Mouse (Mus musculus) forebrain, postnatal 0 days (tissue): ENCODE measurements around the gene Neurod2. TPM values are rescaled to one million over a fixed set of nuclear protein-coding genes. Genes with fewer than 3 reads are reported as not detected.

Source experiments
- ATAC-seq: fragments of 200-750 bp; cut with Nextera tagmentation; 2 replicates; pipeline ENCODE4 v1.8.0; 2017; ENCODE audit warnings: mild to moderate bottlenecking, moderate library complexity
- DNase-seq: peaks from one replicate; pipeline ENCODE4 v3.0.0-alpha.2; 2015
- H3K27ac ChIP-seq: fragments of 300-500 bp; sonication (generic); 2 replicates; pipeline ENCODE4 v1.5.1; 2014; ENCODE audit warnings: low read depth, mild to moderate bottlenecking, antibody characterized with exemption, low read length, moderate library complexity, mixed read lengths
- H3K27me3 ChIP-seq: fragments of 300-500 bp; sonication (generic); 2 replicates; pipeline ENCODE4 v1.6.1; 2014; ENCODE audit warnings: mild to moderate bottlenecking, low read length, mixed read lengths; ENCODE audit not compliant: insufficient read depth
- H3K36me3 ChIP-seq: fragments of 300-500 bp; sonication (generic); 2 replicates; pipeline ENCODE4 v1.6.1; 2014; ENCODE audit warnings: mild to moderate bottlenecking, moderate library complexity; ENCODE audit not compliant: insufficient read depth
- H3K4me1 ChIP-seq: fragments of 300-500 bp; sonication (generic); 2 replicates; pipeline ENCODE4 v1.6.1; 2014; ENCODE audit warnings: antibody characterized with exemption; ENCODE audit not compliant: insufficient read depth
- H3K4me2 ChIP-seq: fragments of 300-500 bp; sonication (generic); 2 replicates; pipeline ENCODE4 v1.6.1; 2014; ENCODE audit warnings: low read depth, mild to moderate bottlenecking, moderate library complexity
- H3K4me3 ChIP-seq: fragments of 300-500 bp; sonication (generic); 2 replicates; pipeline ENCODE4 v1.5.1; 2014; ENCODE audit warnings: low read depth, low read length, mixed read lengths
- H3K9ac ChIP-seq: fragments of 300-500 bp; sonication (generic); 2 replicates; pipeline ENCODE4 v1.6.1; 2014; ENCODE audit warnings: mild to moderate bottlenecking
- H3K9me3 ChIP-seq: fragments of 300-500 bp; sonication (generic); 2 replicates; pipeline ENCODE4 v1.6.1; 2016; ENCODE audit warnings: low read length
- CTCF ChIP-seq: sonication (generic); IDR thresholded peaks from 2 replicates; pipeline ENCODE4 v1.5.1; 2016; ENCODE audit warnings: antibody characterized with exemption, control low read depth, low read depth
- WGBS: fragments of 180-500 bp; shearing (Covaris S2); extraction: QIAGEN DNeasy Blood & Tissue Kit; methylation state at CpG from one replicate; pipeline ENCODE4 v1.1.7; 2014; 5-methylcytosine and 5-hydroxymethylcytosine counted together
- polyA plus RNA-seq: library from polyadenylated mRNA; unstranded; fragments of >200 nt; fragmentation: Nextera tagmentation; extraction: Ambion mirVana; gene quantifications from 2 replicates; pipeline ENCODE4 v1.2.1, GENCODE M21; 2015
- total RNA-seq: library from RNA; depleted of rRNA; stranded (reverse); fragments of >200 nt; gene quantifications from 2 replicates; pipeline ENCODE4 v1.2.3, GENCODE M21; 2014

Gene Neurod2
- total and polyA plus RNA-seq, 2 experiments from 2014 or later, result 74.9 to 133 TPM

DNA sequence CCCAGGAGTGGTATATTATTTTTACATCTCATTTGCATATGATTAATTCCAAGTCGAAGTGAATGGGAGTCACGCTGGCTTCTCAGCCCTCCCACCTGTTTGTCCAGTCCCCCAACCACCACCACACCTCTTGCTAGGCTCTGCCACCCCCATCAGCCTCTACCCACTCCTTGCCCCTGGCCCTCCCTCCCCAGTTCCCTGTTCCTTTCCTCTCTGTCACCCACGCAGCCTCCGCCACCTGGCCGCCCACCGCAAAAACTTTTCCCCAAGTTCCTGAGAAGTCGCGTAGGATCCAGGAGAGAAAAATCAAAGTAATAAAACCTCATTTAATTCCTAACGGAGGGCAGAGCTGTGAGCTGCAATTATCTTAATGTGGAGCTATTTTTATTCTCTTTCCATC is 16.7 kb upstream of the Neurod2 start:
- Histone ChIP-seq H3K9ac (no peak overlapping the region), H3K4me2 (no peak overlapping the region), H3K4me3 (no peak overlapping the region), H3K9me3 (no peaks in the 10 kb centered on the region), H3K4me1 (0 out of 2 replicates have a peak, but pooled peaks cover 5% of the 10 kb centered on the region), H3K27me3 (peaks cover 31% of the 10 kb centered on the region), H3K36me3 (no peaks in the 10 kb centered on the region), H3K27ac (no peak overlapping the region; the same call in 1 of the 2 replicates)
- WGBS, result 6% methylated on average over 9 of the region's 9 CpGs
- no peak for DNase-seq
- TF ChIP-seq CTCF, result no peak
- ATAC-seq, result no peak

DNA sequence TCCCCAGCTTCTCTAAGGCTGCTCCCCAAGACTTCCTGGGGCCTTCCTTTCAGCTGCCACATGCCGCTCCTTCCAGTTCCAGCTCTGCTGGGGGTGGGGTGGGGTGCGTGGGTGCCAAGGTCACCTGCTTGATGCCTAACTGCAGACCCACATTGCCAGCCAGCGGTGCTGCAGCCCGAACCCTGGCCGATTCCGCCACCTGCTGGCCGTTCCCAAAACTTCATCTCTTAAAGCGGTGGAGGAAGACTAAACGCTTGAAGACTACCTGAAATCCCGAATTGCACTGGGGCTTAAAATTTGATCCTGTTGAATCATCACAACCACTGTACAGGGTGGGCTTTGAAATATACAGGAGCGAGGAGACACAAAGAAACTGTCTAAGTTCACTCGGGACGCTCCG is 15.8 kb upstream of the Neurod2 start:
- peak overlapping the region; percentile 20; the same call in 1 of the 2 replicates for H3K4me3 ChIP-seq
- TF ChIP-seq CTCF, result peak; percentile 89
- WGBS, result under 1% methylated on average over 14 of the region's 14 CpGs
- no peak overlapping the region for H3K9ac ChIP-seq
- H3K9me3 ChIP-seq, result no peaks in the 10 kb centered on the region
- H3K27ac ChIP-seq, result no peak overlapping the region
- H3K36me3 ChIP-seq, result no peaks in the 10 kb centered on the region
- H3K4me1 ChIP-seq, result peaks cover 5% of the 10 kb centered on the region; the same call in 1 of the 2 replicates
- ATAC-seq (peak; percentile 9; the same call in 1 of the 2 replicates), DNase-seq (peak; percentile 86)
- peaks cover 27% of the 10 kb centered on the region for H3K27me3 ChIP-seq
- peak overlapping the region; percentile 45 for H3K4me2 ChIP-seq

DNA sequence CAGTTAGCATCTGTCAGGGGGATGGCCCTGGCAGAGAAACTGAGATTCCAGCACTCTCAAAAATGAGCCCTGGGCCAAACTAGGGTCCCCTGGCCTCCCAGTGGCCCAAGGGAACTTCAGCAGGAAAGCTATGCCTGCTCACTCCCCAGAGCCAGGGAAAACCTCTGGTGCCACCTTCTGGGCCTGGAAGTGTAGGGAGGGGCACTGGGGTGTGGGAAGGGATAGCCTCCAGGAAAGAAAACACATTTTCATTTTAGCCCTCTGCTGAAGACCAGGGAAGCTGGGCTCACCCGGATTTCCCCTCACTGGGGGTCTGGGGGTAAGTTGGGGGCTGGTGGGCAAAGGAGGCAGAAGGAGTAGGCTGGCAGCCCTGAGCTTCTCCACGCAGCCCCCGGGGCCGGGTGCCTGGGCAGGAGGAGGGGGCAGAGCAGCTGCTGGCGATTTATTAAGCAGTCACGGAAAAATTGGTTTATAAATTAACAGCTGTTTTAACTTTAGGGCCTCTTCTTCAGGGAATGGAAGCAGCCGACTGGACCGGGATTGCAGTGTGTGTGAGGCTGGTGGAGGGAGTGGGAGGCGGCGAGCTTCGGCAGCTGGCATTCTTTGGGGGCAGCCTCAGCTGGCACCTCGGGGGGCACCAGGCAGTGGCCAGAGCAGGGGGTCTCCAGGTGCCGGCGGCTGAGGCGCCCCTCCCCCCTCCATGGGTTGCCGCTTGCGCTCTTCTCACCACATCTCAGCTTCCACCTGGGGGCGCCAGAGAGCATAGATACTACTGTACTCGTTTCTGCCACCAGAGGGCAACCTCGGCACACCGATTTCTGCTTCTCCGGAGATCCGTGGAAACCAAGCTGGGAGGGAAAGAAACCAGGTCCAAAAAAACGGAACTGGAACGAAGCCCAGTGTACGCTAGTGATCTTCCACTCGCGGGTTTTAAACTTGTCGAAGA is 12.8 kb upstream of the Neurod2 start:
- peak; percentile 100 for TF ChIP-seq CTCF
- H3K9me3 ChIP-seq, result no peaks in the 10 kb centered on the region
- H3K9ac ChIP-seq, result peak overlapping the region; percentile 29; the same call in 1 of the 2 replicates
- H3K4me2 ChIP-seq, result peak overlapping the region; percentile 64
- H3K4me1 ChIP-seq, result peaks cover 6% of the 10 kb centered on the region
- ATAC-seq (peak; percentile 53; the same call in 1 of the 2 replicates), DNase-seq (peak; percentile 98)
- peaks cover 11% of the 10 kb centered on the region for H3K27me3 ChIP-seq
- no peaks in the 10 kb centered on the region for H3K36me3 ChIP-seq
- H3K27ac ChIP-seq, result no peak overlapping the region
- H3K4me3 ChIP-seq, result peak overlapping the region; percentile 31
- 1% methylated on average over 29 of the region's 29 CpGs for WGBS

DNA sequence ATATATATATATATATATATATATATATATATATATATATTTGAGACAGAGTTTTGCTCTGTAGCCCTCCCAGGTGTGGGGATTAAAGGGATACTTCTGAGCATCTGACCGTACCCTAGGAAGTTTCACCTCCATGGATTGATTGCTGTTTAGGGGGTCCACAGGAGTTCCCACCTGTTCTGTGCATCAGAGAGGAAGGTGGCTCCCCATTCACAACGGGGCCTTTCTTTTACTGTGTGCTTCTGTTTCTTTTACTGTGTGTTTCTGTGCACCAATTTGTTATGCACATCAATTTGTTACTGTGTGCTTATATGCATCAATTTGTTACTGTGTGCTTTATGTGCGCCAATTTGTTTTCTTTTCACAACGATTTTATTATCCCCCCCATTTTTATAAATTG is 11.7 kb upstream of the Neurod2 start:
- Histone ChIP-seq H3K9me3 (no peaks in the 10 kb centered on the region), H3K4me2 (no peak overlapping the region), H3K36me3 (no peaks in the 10 kb centered on the region), H3K9ac (no peak overlapping the region), H3K4me3 (no peak overlapping the region), H3K27ac (no peak overlapping the region), H3K27me3 (peaks cover 7% of the 10 kb centered on the region; the same call in 1 of the 2 replicates), H3K4me1 (peaks cover 6% of the 10 kb centered on the region)
- no peak for ATAC-seq
- 63% methylated on average over 4 of the region's 4 CpGs for WGBS
- no peak for DNase-seq
- TF ChIP-seq CTCF, result no peak

DNA sequence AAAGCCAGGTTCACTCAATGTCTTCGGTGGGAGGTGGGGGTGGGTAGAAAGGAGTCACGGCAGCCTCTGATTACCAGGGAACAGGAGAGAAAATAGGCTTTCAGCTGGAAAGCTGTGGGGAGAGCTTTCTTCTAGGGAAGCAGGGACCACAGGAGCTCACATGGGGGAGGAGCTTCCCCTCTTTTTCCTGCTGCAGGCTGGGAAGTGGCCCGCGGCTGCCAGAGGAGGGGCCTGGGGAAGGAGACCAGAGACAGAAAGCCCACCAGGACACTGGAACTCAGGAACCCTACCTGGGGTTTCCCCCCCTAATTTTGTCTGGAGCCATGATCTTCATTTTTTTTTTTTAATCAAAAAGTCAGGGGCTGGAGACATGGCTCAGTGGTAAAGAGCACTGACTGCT is 11.1 kb upstream of the Neurod2 start:
- peaks cover 6% of the 10 kb centered on the region for H3K4me1 ChIP-seq
- 18% methylated on average over 3 of the region's 4 CpGs for WGBS

DNA sequence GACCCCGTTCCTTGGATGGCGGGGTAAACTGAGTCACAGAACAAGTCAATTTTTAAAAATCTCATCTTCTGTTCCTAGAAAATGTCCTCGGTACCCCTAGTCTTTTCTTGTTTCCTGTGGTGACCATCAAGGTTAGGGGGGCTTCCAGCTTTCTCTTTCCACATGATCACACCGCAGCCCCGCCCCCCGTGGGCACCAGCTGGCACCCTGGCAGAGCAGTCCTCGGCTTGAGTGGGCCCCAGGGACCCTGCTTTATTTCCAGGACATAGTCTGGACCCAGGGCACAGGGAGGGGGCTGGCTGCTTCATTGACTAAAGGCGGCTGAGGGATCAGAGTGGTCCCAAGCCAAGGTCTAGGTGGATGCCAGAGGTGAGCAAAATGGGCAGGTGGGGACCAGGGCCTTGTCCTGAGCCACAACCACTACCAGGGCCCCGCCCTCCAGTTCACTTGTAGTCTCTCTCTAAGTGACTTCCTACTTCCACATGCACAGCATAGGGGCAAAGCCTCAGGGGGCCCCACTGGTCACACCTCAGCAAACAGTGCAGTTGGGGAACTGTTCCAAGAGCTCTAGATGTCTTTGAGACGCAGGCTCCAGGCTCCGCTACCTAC is 10.3 kb upstream of the Neurod2 start:
- ATAC-seq, result no peak
- no peak for DNase-seq
- no peaks in the 10 kb centered on the region for H3K36me3 ChIP-seq
- H3K4me2 ChIP-seq, result peak overlapping the region; percentile 97
- no peaks in the 10 kb centered on the region for H3K9me3 ChIP-seq
- H3K4me1 ChIP-seq, result peaks cover 10% of the 10 kb centered on the region
- peak overlapping the region; percentile 95 for H3K27ac ChIP-seq
- H3K27me3 ChIP-seq, result 0 out of 2 replicates have a peak, but pooled peaks cover 7% of the 10 kb centered on the region
- no peak for TF ChIP-seq CTCF
- peak overlapping the region; percentile 81; the same call in 1 of the 2 replicates for H3K9ac ChIP-seq
- 19% methylated on average over 11 of the region's 11 CpGs for WGBS
- peak overlapping the region; percentile 50; the same call in 1 of the 2 replicates for H3K4me3 ChIP-seq

More for the DNA sequence above, 11.1 kb upstream of the Neurod2 start:
- H3K36me3 ChIP-seq, result no peaks in the 10 kb centered on the region
- ATAC-seq, result no peak
- no peak overlapping the region for H3K4me2 ChIP-seq
- H3K9me3 ChIP-seq, result no peaks in the 10 kb centered on the region
- no peak overlapping the region for H3K9ac ChIP-seq
- no peak for DNase-seq
- 0 out of 2 replicates have a peak, but pooled peaks cover 7% of the 10 kb centered on the region for H3K27me3 ChIP-seq
- TF ChIP-seq CTCF, result no peak
- H3K4me3 ChIP-seq, result no peak overlapping the region
- H3K27ac ChIP-seq, result no peak overlapping the region
